Mouse (Mus musculus): ENCODE measurements around the gene Krt15. TPM values are rescaled to one million over a fixed set of nuclear protein-coding genes. Genes with fewer than 3 reads are reported as not detected.

Gene Krt15
- polyA plus RNA-seq, 1 experiment from 2014 or later = 2.9 TPM

GRCm38 (mm10) chr11:100137693-100138092 is 2.0 kb upstream of the Krt15 start:
- no peak overlapping the region for H3K27ac ChIP-seq
- ATAC-seq (replicated peaks; ENCODE audit: low FRiP score, low read depth) (no peak), DNase-seq (ENCODE audit: low spot score) (peak; percentile 64)
- H3K9ac ChIP-seq (ENCODE audit: low read depth, low read length) = no peak overlapping the region
- no peaks in the 10 kb centered on the region for H3K36me3 ChIP-seq (ENCODE audit: insufficient read depth, low read length)
- no peak overlapping the region for H3K4me2 ChIP-seq (ENCODE audit: low read length)
- H3K27me3 ChIP-seq (ENCODE audit: insufficient read depth, low read length) = no peaks in the 10 kb centered on the region
- WGBS = 19% methylated on average over 5 of the region's 5 CpGs
- peaks cover 3% of the 10 kb centered on the region; the same call in 1 of the 2 replicates for H3K4me1 ChIP-seq (replicated peaks; ENCODE audit: insufficient read depth, low read length)
- no peak for TF ChIP-seq CTCF (IDR thresholded peaks at IDR 0.05; ENCODE audit: low read depth)
- H3K4me3 ChIP-seq (replicated peaks; ENCODE audit: low read depth, low read length) = no peak overlapping the region
- H3K9me3 ChIP-seq (replicated peaks; ENCODE audit: low read length) = no peaks in the 10 kb centered on the region

GRCm38 (mm10) chr11:100136559-100136958 is 831 bp upstream of the Krt15 start:
- Histone ChIP-seq H3K27ac (no peak overlapping the region), H3K4me1 (replicated peaks; ENCODE audit: insufficient read depth, low read length) (peaks cover 3% of the 10 kb centered on the region; the same call in 1 of the 2 replicates), H3K36me3 (ENCODE audit: insufficient read depth, low read length) (no peaks in the 10 kb centered on the region), H3K9me3 (replicated peaks; ENCODE audit: low read length) (no peaks in the 10 kb centered on the region), H3K4me3 (replicated peaks; ENCODE audit: low read depth, low read length) (no peak overlapping the region), H3K4me2 (ENCODE audit: low read length) (no peak overlapping the region), H3K9ac (ENCODE audit: low read depth, low read length) (no peak overlapping the region), H3K27me3 (ENCODE audit: insufficient read depth, low read length) (no peaks in the 10 kb centered on the region)
- DNase-seq (ENCODE audit: low spot score) = no peak
- no peak for TF ChIP-seq CTCF (IDR thresholded peaks at IDR 0.05; ENCODE audit: low read depth)
- 25% methylated on average over 5 of the region's 5 CpGs for WGBS
- no peak for ATAC-seq (replicated peaks; ENCODE audit: low FRiP score, low read depth)

- no peak for DNase-seq (ENCODE audit: low spot score)
- no peak for TF ChIP-seq CTCF (IDR thresholded peaks at IDR 0.05; ENCODE audit: low read depth)
- H3K9me3 ChIP-seq (replicated peaks; ENCODE audit: low read length) = no peaks in the 10 kb centered on the region
- no peaks in the 10 kb centered on the region for H3K36me3 ChIP-seq (ENCODE audit: insufficient read depth, low read length)
- 75% methylated on average over 7 of the region's 7 CpGs for WGBS
- no peaks in the 10 kb centered on the region for H3K4me1 ChIP-seq (replicated peaks; ENCODE audit: insufficient read depth, low read length)
- H3K27me3 ChIP-seq (ENCODE audit: insufficient read depth, low read length) = no peaks in the 10 kb centered on the region
- H3K4me3 ChIP-seq (replicated peaks; ENCODE audit: low read depth, low read length) = no peak overlapping the region
- H3K27ac ChIP-seq = no peak overlapping the region
- no peak overlapping the region for H3K4me2 ChIP-seq (ENCODE audit: low read length)
- ATAC-seq (replicated peaks; ENCODE audit: low FRiP score, low read depth) = no peak
- H3K9ac ChIP-seq (ENCODE audit: low read depth, low read length) = no peak overlapping the region
Measured at GRCm38 (mm10) chr11:100124901-100125300, 10.8 kb downstream of the Krt15 start.

- no peak for ATAC-seq (replicated peaks; ENCODE audit: low FRiP score, low read depth)
Measured at GRCm38 (mm10) chr11:100121466-100121865, 14.3 kb downstream of the Krt15 start, which contains the start of gene Krt13. Krt13 (minus strand) TSS chr11:100121566.

GRCm38 (mm10) chr11:100120331-100120730 is 15.4 kb downstream of the Krt15 start:
- H3K4me3 ChIP-seq (replicated peaks; ENCODE audit: low read depth, low read length) = no peak overlapping the region

More at GRCm38 (mm10) chr11:100121466-100121865, 14.3 kb downstream of the Krt15 start, which contains the start of gene Krt13:
- DNase-seq (ENCODE audit: low spot score) = no peak
- Histone ChIP-seq H3K27ac (no peak within 1 kb of the TSS), H3K4me3 (replicated peaks; ENCODE audit: low read depth, low read length) (no peak within 1 kb of the TSS), H3K9me3 (replicated peaks; ENCODE audit: low read length) (no peaks in the 10 kb centered on the region), H3K4me1 (replicated peaks; ENCODE audit: insufficient read depth, low read length) (no peaks in the 10 kb centered on the region), H3K27me3 (ENCODE audit: insufficient read depth, low read length) (no peaks in the 10 kb centered on the region), H3K9ac (ENCODE audit: low read depth, low read length) (no peak within 1 kb of the TSS), H3K36me3 (ENCODE audit: insufficient read depth, low read length) (no peaks in the 10 kb centered on the region), H3K4me2 (ENCODE audit: low read length) (no peak within 1 kb of the TSS)
- WGBS = 80% methylated on average over 3 of the region's 3 CpGs
- TF ChIP-seq CTCF (IDR thresholded peaks at IDR 0.05; ENCODE audit: low read depth) = no peak

GRCm38 (mm10) chr11:100113742-100114029 is 22.0 kb downstream of the Krt15 start:
- Histone ChIP-seq H3K9me3 (replicated peaks; ENCODE audit: low read length) (no peaks in the 10 kb centered on the region), H3K4me3 (replicated peaks; ENCODE audit: low read depth, low read length) (no peak overlapping the region), H3K9ac (ENCODE audit: low read depth, low read length) (no peak overlapping the region), H3K27me3 (ENCODE audit: insufficient read depth, low read length) (no peaks in the 10 kb centered on the region), H3K27ac (no peak overlapping the region), H3K4me1 (replicated peaks; ENCODE audit: insufficient read depth, low read length) (no peaks in the 10 kb centered on the region), H3K36me3 (ENCODE audit: insufficient read depth, low read length) (no peaks in the 10 kb centered on the region), H3K4me2 (ENCODE audit: low read length) (no peak overlapping the region)
- no peak for ATAC-seq (replicated peaks; ENCODE audit: low FRiP score, low read depth)
- TF ChIP-seq CTCF (IDR thresholded peaks at IDR 0.05; ENCODE audit: low read depth) = no peak
- 52% methylated on average over 2 of the region's 2 CpGs for WGBS
- no peak for DNase-seq (ENCODE audit: low spot score)

More at GRCm38 (mm10) chr11:100120331-100120730, 15.4 kb downstream of the Krt15 start:
- H3K9me3 ChIP-seq (replicated peaks; ENCODE audit: low read length) = no peaks in the 10 kb centered on the region
- no peak overlapping the region for H3K4me2 ChIP-seq (ENCODE audit: low read length)
- H3K4me1 ChIP-seq (replicated peaks; ENCODE audit: insufficient read depth, low read length) = no peaks in the 10 kb centered on the region
- DNase-seq (ENCODE audit: low spot score) (no peak), ATAC-seq (replicated peaks; ENCODE audit: low FRiP score, low read depth) (no peak)
- H3K27me3 ChIP-seq (ENCODE audit: insufficient read depth, low read length) = no peaks in the 10 kb centered on the region
- TF ChIP-seq CTCF (IDR thresholded peaks at IDR 0.05; ENCODE audit: low read depth) = no peak
- H3K27ac ChIP-seq = no peak overlapping the region
- no peaks in the 10 kb centered on the region for H3K36me3 ChIP-seq (ENCODE audit: insufficient read depth, low read length)
- no peak overlapping the region for H3K9ac ChIP-seq (ENCODE audit: low read depth, low read length)
- 63% methylated on average over 5 of the region's 5 CpGs for WGBS
